Mouse (Mus musculus): Measurements from ENCODE around the gene Rps13. TPM values are rescaled to one million over a fixed set of nuclear protein-coding genes. Genes with fewer than 3 reads are reported as not detected.

Rps13 gene
- polyA plus RNA-seq, 1 experiment from 2014 or later: 500 TPM

- H3K27me3 ChIP-seq (replicated peaks; ENCODE audit: insufficient read depth, low read length): peaks cover 8% of the 10 kb centered on the region; the same call in 1 of the 2 replicates
- no peaks in the 10 kb centered on the region for H3K9me3 ChIP-seq (ENCODE audit: low read length)
- peak overlapping the region; percentile 94 for H3K4me2 ChIP-seq (replicated peaks; ENCODE audit: low read depth, low read length)
- ATAC-seq: peak; percentile 58
- H3K36me3 ChIP-seq (ENCODE audit: insufficient read depth, low read length): no peaks in the 10 kb centered on the region
- WGBS: 2% methylated on average over 16 of the region's 16 CpGs
- no peak overlapping the region for H3K9ac ChIP-seq (replicated peaks; ENCODE audit: low read depth)
- no peak for TF ChIP-seq CTCF (IDR thresholded peaks at IDR 0.05)
- no peak for TF ChIP-seq EP300 (IDR thresholded peaks at IDR 0.05)
- H3K4me1 ChIP-seq (ENCODE audit: insufficient read depth, low read depth, low read length): 0 out of 2 replicates have a peak, but pooled peaks cover 3% of the 10 kb centered on the region
- H3K27ac ChIP-seq (ENCODE audit: low read length): peak overlapping the region; percentile 43; the same call in 1 of the 2 replicates
- peak; percentile 57 for DNase-seq (ENCODE audit: low spot score)
- peak overlapping the region; percentile 67 for H3K4me3 ChIP-seq (ENCODE audit: low read depth, low read length)
Observed at GRCm38 (mm10) chr7:116308632-116308991, 25.4 kb downstream of the Rps13 start.

GRCm38 (mm10) chr7:116307871-116308631 is 25.9 kb downstream of the Rps13 start, which contains the start of gene Plekha7:
Gene Plekha7 (minus strand): TSS chr7:116308376.
- Histone ChIP-seq H3K27ac (ENCODE audit: low read length) (peak within 1 kb of the TSS; percentile 47; the same call in 1 of the 2 replicates), H3K36me3 (ENCODE audit: insufficient read depth, low read length) (no peaks in the 10 kb centered on the region), H3K9me3 (ENCODE audit: low read length) (no peaks in the 10 kb centered on the region), H3K9ac (replicated peaks; ENCODE audit: low read depth) (peak within 1 kb of the TSS; percentile 16), H3K27me3 (replicated peaks; ENCODE audit: insufficient read depth, low read length) (peaks cover 8% of the 10 kb centered on the region; the same call in 1 of the 2 replicates), H3K4me1 (ENCODE audit: insufficient read depth, low read depth, low read length) (0 out of 2 replicates have a peak, but pooled peaks cover 3% of the 10 kb centered on the region), H3K4me2 (replicated peaks; ENCODE audit: low read depth, low read length) (peak within 1 kb of the TSS; percentile 94), H3K4me3 (ENCODE audit: low read depth, low read length) (peak within 1 kb of the TSS; percentile 67)
- DNase-seq (ENCODE audit: low spot score) (peak; percentile 77), ATAC-seq (peak; percentile 78)
- under 1% methylated on average over 59 of the region's 65 CpGs for WGBS
- TF ChIP-seq CTCF (IDR thresholded peaks at IDR 0.05): no peak
- TF ChIP-seq EP300 (IDR thresholded peaks at IDR 0.05): no peak

- Histone ChIP-seq H3K4me2 (replicated peaks; ENCODE audit: low read depth, low read length) (peak overlapping the region; percentile 94), H3K27me3 (replicated peaks; ENCODE audit: insufficient read depth, low read length) (peaks cover 8% of the 10 kb centered on the region; the same call in 1 of the 2 replicates), H3K9me3 (ENCODE audit: low read length) (no peaks in the 10 kb centered on the region), H3K36me3 (ENCODE audit: insufficient read depth, low read length) (no peaks in the 10 kb centered on the region), H3K4me3 (ENCODE audit: low read depth, low read length) (peak overlapping the region; percentile 67), H3K27ac (ENCODE audit: low read length) (no peak overlapping the region), H3K9ac (replicated peaks; ENCODE audit: low read depth) (peak overlapping the region; percentile 16; the same call in 1 of the 2 replicates), H3K4me1 (ENCODE audit: insufficient read depth, low read depth, low read length) (0 out of 2 replicates have a peak, but pooled peaks cover 3% of the 10 kb centered on the region)
- WGBS: under 1% methylated on average over 47 of the region's 63 CpGs
- no peak for TF ChIP-seq CTCF (IDR thresholded peaks at IDR 0.05)
- TF ChIP-seq EP300 (IDR thresholded peaks at IDR 0.05): no peak
- ATAC-seq (peak; percentile 72), DNase-seq (ENCODE audit: low spot score) (peak; percentile 74)
Observed at GRCm38 (mm10) chr7:116307099-116307870, 26.7 kb downstream of the Rps13 start.

- no peaks in the 10 kb centered on the region for H3K9me3 ChIP-seq (ENCODE audit: low read length)
- DNase-seq (ENCODE audit: low spot score) (no peak), ATAC-seq (no peak)
- H3K27me3 ChIP-seq (replicated peaks; ENCODE audit: insufficient read depth, low read length): peaks cover 8% of the 10 kb centered on the region; the same call in 1 of the 2 replicates
- H3K4me1 ChIP-seq (ENCODE audit: insufficient read depth, low read depth, low read length): 0 out of 2 replicates have a peak, but pooled peaks cover 3% of the 10 kb centered on the region
- H3K4me3 ChIP-seq (ENCODE audit: low read depth, low read length): no peak overlapping the region
- H3K36me3 ChIP-seq (ENCODE audit: insufficient read depth, low read length): no peaks in the 10 kb centered on the region
- TF ChIP-seq CTCF (IDR thresholded peaks at IDR 0.05) (no peak), EP300 (IDR thresholded peaks at IDR 0.05) (no peak)
- H3K9ac ChIP-seq (replicated peaks; ENCODE audit: low read depth): no peak overlapping the region
- WGBS: 18% methylated on average over 5 of the region's 5 CpGs
- peak overlapping the region; percentile 94; the same call in 1 of the 2 replicates for H3K4me2 ChIP-seq (replicated peaks; ENCODE audit: low read depth, low read length)
- H3K27ac ChIP-seq (ENCODE audit: low read length): no peak overlapping the region
Observed at GRCm38 (mm10) chr7:116306601-116307000, 27.4 kb downstream of the Rps13 start.

- WGBS: 62% methylated on average over 5 of the region's 5 CpGs
- Histone ChIP-seq H3K9ac (replicated peaks; ENCODE audit: low read depth) (no peak overlapping the region), H3K9me3 (ENCODE audit: low read length) (no peaks in the 10 kb centered on the region), H3K4me2 (replicated peaks; ENCODE audit: low read depth, low read length) (no peak overlapping the region), H3K27ac (ENCODE audit: low read length) (no peak overlapping the region), H3K4me3 (ENCODE audit: low read depth, low read length) (no peak overlapping the region), H3K36me3 (ENCODE audit: insufficient read depth, low read length) (no peaks in the 10 kb centered on the region), H3K27me3 (replicated peaks; ENCODE audit: insufficient read depth, low read length) (no peaks in the 10 kb centered on the region), H3K4me1 (ENCODE audit: insufficient read depth, low read depth, low read length) (no peaks in the 10 kb centered on the region)
- TF ChIP-seq CTCF (IDR thresholded peaks at IDR 0.05): no peak
- no peak for TF ChIP-seq EP300 (IDR thresholded peaks at IDR 0.05)
- DNase-seq (ENCODE audit: low spot score) (no peak), ATAC-seq (peak; percentile 35; the same call in 1 of the 2 replicates)
Observed at GRCm38 (mm10) chr7:116301661-116302311, 32.2 kb downstream of the Rps13 start.

Data from lung, postnatal 0 days (tissue).